ENCODE assay signal across 18 mouse cellular contexts in the genomic region with DNA sequence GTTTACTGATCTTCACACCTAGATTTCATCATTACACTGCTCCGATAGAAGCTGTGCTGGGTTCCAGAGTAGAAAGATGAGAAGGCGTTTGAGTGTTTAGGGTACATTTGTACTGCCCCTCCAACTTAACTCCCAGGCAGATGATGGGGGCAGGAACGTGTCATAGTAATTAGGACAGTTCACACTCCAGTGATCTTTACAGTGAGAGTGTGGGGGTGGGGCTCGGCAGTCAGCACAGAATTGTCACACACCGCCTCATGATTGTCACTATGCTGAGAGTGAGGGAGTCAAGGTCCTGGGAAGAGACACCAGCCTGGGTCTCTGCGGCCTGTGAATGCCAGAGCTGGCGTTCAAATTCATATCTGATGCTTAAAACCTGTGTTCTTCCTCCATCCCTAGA.
"Had no signal": no experiment of that assay in that cellular context is flagged by ENCODE, and none has a peak within 500 bp of the region (broad histone marks: within the 10 kb centered on the region; RNA-seq: fewer than 3 reads in every experiment).

No protein-coding gene starts in this region.

- H3K27ac ChIP-seq: layer of hippocampus, adult 2 months; liver, embryonic 13.5 days; neural tube, embryonic 12.5 days; stomach, postnatal 0 days had no signal

- H3K4me2 ChIP-seq: liver, embryonic 13.5 days; midbrain, embryonic 11.5 days; neural tube, embryonic 12.5 days had no signal

- H3K9me3 ChIP-seq: liver, embryonic 13.5 days; neural tube, embryonic 12.5 days had no signal

- H3K4me3 ChIP-seq: layer of hippocampus, adult 2 months; liver, embryonic 13.5 days; neural tube, embryonic 12.5 days had no signal

- DNase-seq: kidney, adult 9 months; kidney, postnatal 14 days; layer of hippocampus, adult 9-11 months; liver, embryonic 13.5 days; lung, adult 2 months; lung, postnatal 14 days; midbrain, embryonic 14.5 days; right cerebral cortex, adult 18-20 months; right cerebral cortex, postnatal 14 days; right cerebral cortex, postnatal 4 days; thymus, adult 2 months; thymus, postnatal 14 days; thymus, postnatal 4 days had no signal

- H3K36me3 ChIP-seq: liver, embryonic 13.5 days; neural tube, embryonic 12.5 days had no signal

- H3K27me3 ChIP-seq: liver, embryonic 13.5 days; neural tube, embryonic 12.5 days had no signal

- H3K4me1 ChIP-seq: liver, embryonic 13.5 days; neural tube, embryonic 12.5 days had no signal

- H3K9ac ChIP-seq: liver, embryonic 13.5 days; neural tube, embryonic 12.5 days had no signal

- ATAC-seq: intestine, postnatal 0 days had no signal
